In the genomic region with DNA sequence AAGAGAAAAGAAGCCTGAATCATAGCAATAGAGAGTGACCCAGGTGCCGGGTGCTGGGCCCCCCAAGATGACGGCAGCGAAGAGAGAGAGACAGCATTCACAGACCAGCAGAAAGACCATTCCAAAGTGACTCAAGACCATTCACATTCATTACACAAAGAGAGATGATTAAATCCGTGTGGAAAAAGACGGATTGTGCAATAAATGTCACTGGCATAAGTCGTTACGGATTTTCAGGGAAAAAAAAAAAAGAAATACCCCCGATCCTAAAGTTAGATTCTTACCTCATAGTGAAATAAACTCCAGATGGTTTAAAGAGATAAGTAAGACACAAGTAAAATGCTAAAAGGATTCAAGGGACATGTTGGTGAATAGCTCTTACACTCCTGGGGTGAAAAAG, we compare ENCODE assay signal across 23 mouse cellular contexts.
DNase-seq lines count a peak whose midpoint lies in the region; TF ChIP-seq lines count a peak whose summit lies in the region.
"Had no signal": no experiment of that assay in that cellular context is flagged by ENCODE, and none has a peak within 500 bp of the region (broad histone marks: within the 10 kb centered on the region; RNA-seq: fewer than 3 reads in every experiment).

No protein-coding gene starts in this region.

- no peak for DNase-seq in gastrocnemius, adult 2 months
- DNase-seq in gastrocnemius, postnatal 4 days (ENCODE audit: low spot score in 2 of 2), result no peak
- DNase-seq in 3T3-L1 (ENCODE audit: low read depth, low spot score) (peak; percentile 77), adipocyte (ENCODE audit: low spot score) (peak; percentile 14)
- DNase-seq in skeletal muscle tissue, adult 2 months (ENCODE audit: low read depth, low spot score), result peak; percentile 23
- no peak for DNase-seq in kidney, adult 9 months
- DNase-seq in urinary bladder, postnatal 4 days (ENCODE audit: low spot score in 2 of 2), result no peak
- DNase-seq: adrenal gland, postnatal 10 days; adrenal gland, postnatal 36 days; B cell, adult 2 months; cerebellum, adult 11 months; cerebellum, adult 2 months; cerebellum, postnatal 10 days; cerebellum, postnatal 36 days; embryo, embryonic 11 days; forebrain, postnatal 0 days; gastrocnemius, postnatal 25 days; heart, adult 2 months; heart, postnatal 14 days had no signal

- no peak overlapping the region for H3K4me3 ChIP-seq in gastrocnemius, adult 2 months
- H3K4me3 ChIP-seq: heart, adult 2 months; heart, embryonic 10.5 days; heart, embryonic 13.5 days; hindbrain, embryonic 13.5 days; intestine, embryonic 15.5 days had no signal

- H3K27ac ChIP-seq in gastrocnemius, adult 2 months, result peak overlapping the region; percentile 16; the same call in 1 of the 2 replicates
- H3K27ac ChIP-seq: heart, adult 2 months; heart, embryonic 10.5 days; heart, embryonic 13.5 days; hindbrain, embryonic 13.5 days; intestine, embryonic 15.5 days had no signal

- no peak for TF ChIP-seq CTCF in gastrocnemius, adult 2 months (IDR thresholded peaks at IDR 0.05)

- intact Hi-C loops in gastrocnemius, adult 2 months (cut with DNase I), result no loop called here

Comparison
In these comparisons a context has a peak if more than half of its experiments do, and no peak if none do; other contexts are left out.
1. DNase-seq: peak in 3T3-L1 (single experiment), adipocyte (single experiment) and skeletal muscle tissue, adult 2 months (single experiment); none in gastrocnemius, adult 2 months (single experiment), gastrocnemius, postnatal 4 days (0 of 2), kidney, adult 9 months (single experiment) and urinary bladder, postnatal 4 days (0 of 2).